17 mouse cellular contexts compared by ENCODE assay signal in genomic region chr6:54891384-54891783, GRCm38 (mm10).
"Had no signal": no experiment of that assay in that cellular context is flagged by ENCODE, and none has a peak within 500 bp of the region (broad histone marks: within the 10 kb centered on the region; RNA-seq: fewer than 3 reads in every experiment).

No protein-coding gene starts in this region.

- H3K4me3 ChIP-seq: lung, embryonic 15.5 days; megakaryocyte, embryonic 14.5 days; midbrain, embryonic 13.5 days; midbrain, embryonic 15.5 days; neural tube, embryonic 12.5 days; stomach, embryonic 15.5 days had no signal

- H3K27ac ChIP-seq: lung, embryonic 15.5 days; macrophage; midbrain, embryonic 13.5 days; midbrain, embryonic 15.5 days; neural tube, embryonic 12.5 days; stomach, embryonic 15.5 days; stomach, postnatal 0 days had no signal

- H3K27me3 ChIP-seq: lung, embryonic 15.5 days; megakaryocyte, embryonic 14.5 days; midbrain, embryonic 13.5 days; midbrain, embryonic 15.5 days; neural tube, embryonic 12.5 days; stomach, embryonic 15.5 days had no signal

- H3K9me3 ChIP-seq: lung, embryonic 15.5 days; megakaryocyte, embryonic 14.5 days; midbrain, embryonic 13.5 days; midbrain, embryonic 15.5 days; neural tube, embryonic 12.5 days; stomach, embryonic 15.5 days had no signal

- H3K4me2 ChIP-seq: lung, embryonic 15.5 days; midbrain, embryonic 11.5 days; midbrain, embryonic 13.5 days; midbrain, embryonic 15.5 days; neural tube, embryonic 12.5 days; stomach, embryonic 15.5 days had no signal

- H3K9ac ChIP-seq: lung, embryonic 15.5 days; midbrain, embryonic 13.5 days; midbrain, embryonic 15.5 days; neural tube, embryonic 12.5 days; stomach, embryonic 15.5 days had no signal

- DNase-seq: lung, adult 2 months; lung, postnatal 14 days; lung, postnatal 36 days; right cerebral cortex, postnatal 14 days; thymus, adult 18-20 months; thymus, postnatal 14 days; thymus, postnatal 36 days had no signal

- H3K36me3 ChIP-seq: lung, embryonic 15.5 days; midbrain, embryonic 13.5 days; midbrain, embryonic 15.5 days; neural tube, embryonic 12.5 days; stomach, embryonic 15.5 days had no signal

- ATAC-seq: lung, postnatal 0 days; midbrain, embryonic 13.5 days; midbrain, embryonic 15.5 days had no signal

- H3K4me1 ChIP-seq: lung, embryonic 15.5 days; neural tube, embryonic 12.5 days; stomach, embryonic 15.5 days had no signal
